Mouse (Mus musculus) stomach, embryonic 16.5 days (tissue): Measurements from ENCODE around the gene Ano6. TPM values are rescaled to one million over a fixed set of nuclear protein-coding genes. Genes with fewer than 3 reads are reported as not detected.

Experiments used
- ATAC-seq: fragments of 200-750 bp; cut with Nextera tagmentation; 2 replicates; pipeline ENCODE4 v1.8.0; 2017; ENCODE audit warnings: moderate number of reproducible peaks, moderate TSS enrichment; ENCODE audit not compliant: insufficient read depth, low FRiP score
- H3K27ac ChIP-seq: fragments of 300-500 bp; sonication (generic); 2 replicates; pipeline ENCODE4 v1.5.1; 2014; ENCODE audit warnings: low read length
- H3K27me3 ChIP-seq: fragments of 300-500 bp; sonication (generic); 2 replicates; pipeline ENCODE4 v1.6.1; 2014; ENCODE audit warnings: low read length, control low read depth, mixed read lengths; ENCODE audit not compliant: control insufficient read depth, insufficient read depth
- H3K36me3 ChIP-seq: fragments of 300-500 bp; sonication (generic); 2 replicates; pipeline ENCODE4 v1.6.1; 2014; ENCODE audit warnings: low read length; ENCODE audit not compliant: control insufficient read depth, insufficient read depth
- H3K4me1 ChIP-seq: fragments of 300-500 bp; sonication (generic); 2 replicates; pipeline ENCODE4 v1.6.1; 2014; ENCODE audit warnings: low read length, control low read depth, mixed read lengths; ENCODE audit not compliant: control insufficient read depth, insufficient read depth
- H3K4me2 ChIP-seq: fragments of 300-500 bp; sonication (generic); 2 replicates; pipeline ENCODE4 v1.6.1; 2014; ENCODE audit warnings: low read depth, low read length, mixed read lengths
- H3K4me3 ChIP-seq: fragments of 300-500 bp; sonication (generic); replicated peaks from 2 replicates; pipeline ENCODE4 v1.5.1; 2014; ENCODE audit warnings: mild to moderate bottlenecking, low read length
- H3K9ac ChIP-seq: fragments of 300-500 bp; sonication (generic); 2 replicates; pipeline ENCODE4 v1.6.1; 2014; ENCODE audit warnings: low read length
- H3K9me3 ChIP-seq: fragments of 300-500 bp; sonication (generic); replicated peaks from 2 replicates; pipeline ENCODE4 v1.6.1; 2016; ENCODE audit warnings: low read length, control low read depth; ENCODE audit not compliant: control insufficient read depth
- WGBS: fragments of 180-500 bp; shearing (Covaris S2); extraction: QIAGEN DNeasy Blood & Tissue Kit; methylation state at CpG from one replicate; pipeline ENCODE4 v1.1.7; 2014; 5-methylcytosine and 5-hydroxymethylcytosine counted together
- polyA plus RNA-seq: library from polyadenylated mRNA; unstranded; fragments of >200 nt; fragmentation: Nextera tagmentation; extraction: Ambion mirVana; gene quantifications from 2 replicates; pipeline ENCODE4 v1.2.1, GENCODE M21; 2015

Gene Ano6
- polyA plus RNA-seq, 1 experiment from 2014 or later: 41.8 TPM

DNA sequence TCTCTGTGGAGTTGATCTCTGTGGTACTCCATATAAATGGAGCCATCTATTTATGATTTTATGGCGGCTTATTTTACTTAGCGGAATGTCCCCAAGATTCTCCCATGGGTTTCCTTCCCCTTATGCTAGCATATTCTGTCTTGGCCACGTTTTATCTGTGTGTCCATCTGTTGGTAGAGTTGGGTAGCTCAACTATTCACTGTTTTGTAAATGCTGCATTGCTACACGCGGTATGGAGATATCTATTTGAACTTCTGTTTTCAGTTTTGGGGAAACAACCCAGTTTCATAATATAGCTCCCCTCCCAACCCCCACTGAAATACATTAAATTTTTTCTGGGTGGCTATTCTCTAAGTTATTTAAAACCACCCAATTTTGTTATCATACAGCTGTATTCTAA is 59.9 kb downstream of the Ano6 start:
- no peaks in the 10 kb centered on the region for H3K27me3 ChIP-seq
- 84% methylated on average over 5 of the region's 5 CpGs for WGBS
- no peaks in the 10 kb centered on the region for H3K36me3 ChIP-seq
- H3K27ac ChIP-seq: no peak overlapping the region
- peaks cover 10% of the 10 kb centered on the region for H3K4me1 ChIP-seq
- no peak overlapping the region for H3K4me3 ChIP-seq
- no peak overlapping the region for H3K4me2 ChIP-seq
- H3K9ac ChIP-seq: no peak overlapping the region
- ATAC-seq: no peak
- H3K9me3 ChIP-seq: no peaks in the 10 kb centered on the region

GRCm38 (mm10) chr15:95855051-95855844 is 64.6 kb downstream of the Ano6 start:
- Histone ChIP-seq H3K4me1 (no peaks in the 10 kb centered on the region; the same call in none of the 2 replicates), H3K36me3 (no peaks in the 10 kb centered on the region), H3K9ac (no peak overlapping the region), H3K27me3 (no peaks in the 10 kb centered on the region), H3K27ac (peak overlapping the region; percentile 40; the same call in 1 of the 2 replicates), H3K4me2 (no peak overlapping the region), H3K4me3 (no peak overlapping the region), H3K9me3 (no peaks in the 10 kb centered on the region)
- WGBS: 75% methylated on average over 13 of the region's 13 CpGs
- ATAC-seq: peak; percentile 47

- Histone ChIP-seq H3K27me3 (no peaks in the 10 kb centered on the region), H3K4me3 (no peak overlapping the region), H3K4me2 (no peak overlapping the region), H3K4me1 (no peaks in the 10 kb centered on the region; the same call in none of the 2 replicates), H3K27ac (peak overlapping the region; percentile 40; the same call in 1 of the 2 replicates), H3K36me3 (no peaks in the 10 kb centered on the region), H3K9me3 (no peaks in the 10 kb centered on the region), H3K9ac (no peak overlapping the region)
- peak; percentile 47 for ATAC-seq
- 33% methylated on average over 7 of the region's 7 CpGs for WGBS
Observed at GRCm38 (mm10) chr15:95855953-95856352, 65.3 kb downstream of the Ano6 start.

DNA sequence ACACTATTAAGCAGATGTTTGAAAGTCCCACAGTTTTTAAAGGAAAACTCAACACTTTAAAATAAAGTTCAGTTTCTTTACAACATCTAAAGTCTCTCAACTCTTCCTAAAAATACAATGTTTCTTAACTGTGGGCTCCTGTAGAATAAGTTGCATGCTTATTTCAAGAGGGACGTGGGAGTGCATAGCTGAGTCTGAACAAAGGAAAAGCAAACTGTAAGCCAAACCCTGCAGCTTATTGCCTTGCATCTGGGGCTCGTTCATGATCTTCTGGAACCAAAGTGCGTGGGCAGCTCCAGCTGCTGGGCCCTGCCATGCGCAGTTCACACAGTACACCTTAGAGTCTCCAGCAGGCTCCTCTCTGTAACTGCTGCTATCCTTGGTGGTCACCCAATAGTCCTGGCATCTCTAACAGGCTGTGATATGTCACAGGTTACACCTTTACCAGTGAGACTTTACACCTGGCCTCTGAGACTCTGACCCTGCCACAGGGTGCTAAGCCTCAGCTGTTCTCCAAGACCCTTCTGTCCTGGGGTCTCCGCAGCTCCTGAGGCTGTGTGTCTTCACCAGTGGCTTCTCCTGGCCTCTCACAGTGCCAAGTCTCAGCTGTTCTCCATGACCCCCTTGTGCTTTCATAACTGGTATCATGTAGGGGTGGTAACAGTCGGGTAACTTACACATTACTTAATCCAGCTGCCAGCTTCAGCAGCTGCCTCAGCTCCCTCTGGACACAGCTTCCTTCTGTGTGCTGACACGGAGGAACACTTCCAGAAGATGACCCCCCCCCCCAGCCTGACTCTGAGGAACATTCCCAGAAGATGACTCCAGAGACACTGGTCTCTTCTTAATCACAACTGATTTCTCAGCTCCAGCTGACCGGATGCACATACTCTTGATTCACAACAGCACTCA is 66.3 kb downstream of the Ano6 start:
- H3K9ac ChIP-seq: no peak overlapping the region
- H3K4me2 ChIP-seq: no peak overlapping the region
- 57% methylated on average over 8 of the region's 8 CpGs for WGBS
- H3K27me3 ChIP-seq: no peaks in the 10 kb centered on the region
- no peak overlapping the region for H3K27ac ChIP-seq
- no peaks in the 10 kb centered on the region for H3K9me3 ChIP-seq
- H3K36me3 ChIP-seq: no peaks in the 10 kb centered on the region
- ATAC-seq: no peak
- no peak overlapping the region for H3K4me3 ChIP-seq
- no peaks in the 10 kb centered on the region; the same call in none of the 2 replicates for H3K4me1 ChIP-seq

DNA sequence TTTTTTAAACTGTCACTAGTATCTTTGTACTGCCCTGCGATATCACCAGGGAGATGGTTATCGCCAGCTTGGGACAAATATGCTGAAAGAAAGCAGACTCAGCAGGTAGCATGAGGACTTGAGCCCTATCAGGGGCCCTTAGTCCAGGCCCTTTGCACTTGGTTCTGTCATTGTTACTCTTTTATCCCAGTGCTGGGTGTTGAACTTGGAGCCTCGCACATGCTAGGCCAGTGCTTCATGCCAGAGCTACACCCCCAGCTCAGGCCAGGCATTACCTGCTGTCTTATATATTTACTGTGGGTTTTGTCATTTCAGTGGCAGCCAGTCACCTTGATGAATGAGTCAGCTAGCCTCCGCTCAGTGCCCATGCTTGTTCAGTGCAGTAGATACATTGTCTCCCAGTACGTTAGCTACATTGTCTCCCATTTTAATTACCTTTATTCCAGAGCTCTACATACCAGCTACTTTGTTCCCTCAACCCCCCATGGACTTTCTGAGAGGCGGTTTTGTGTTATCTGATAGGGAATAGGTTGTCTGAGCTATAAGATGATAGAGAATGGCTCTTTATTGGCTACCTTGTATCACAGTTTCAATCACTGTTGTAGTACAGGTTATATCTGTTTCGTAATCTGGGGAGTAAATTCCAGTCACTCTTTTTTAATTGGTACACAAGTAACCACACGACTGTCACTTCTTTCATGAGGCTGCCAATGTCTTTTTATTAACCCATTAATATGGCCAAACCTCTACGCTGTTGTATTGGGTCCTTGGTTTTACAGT is 68.4 kb downstream of the Ano6 start:
- H3K9ac ChIP-seq: no peak overlapping the region
- WGBS: 73% methylated on average over 9 of the region's 9 CpGs
- no peak overlapping the region for H3K4me3 ChIP-seq
- no peak overlapping the region for H3K27ac ChIP-seq
- H3K36me3 ChIP-seq: no peaks in the 10 kb centered on the region
- no peaks in the 10 kb centered on the region for H3K27me3 ChIP-seq
- ATAC-seq: 0 out of 2 replicates have a peak, but pooled peaks have one; percentile 11
- no peak overlapping the region for H3K4me2 ChIP-seq
- H3K4me1 ChIP-seq: no peaks in the 10 kb centered on the region; the same call in none of the 2 replicates
- no peaks in the 10 kb centered on the region for H3K9me3 ChIP-seq

- Histone ChIP-seq H3K36me3 (no peaks in the 10 kb centered on the region), H3K27me3 (no peaks in the 10 kb centered on the region), H3K9ac (no peak overlapping the region), H3K4me3 (no peak overlapping the region), H3K9me3 (no peaks in the 10 kb centered on the region), H3K27ac (no peak overlapping the region), H3K4me1 (no peaks in the 10 kb centered on the region), H3K4me2 (no peak overlapping the region)
- no peak for ATAC-seq
- 85% methylated on average over 17 of the region's 17 CpGs for WGBS
Observed at GRCm38 (mm10) chr15:95863865-95864660, 73.4 kb downstream of the Ano6 start.

DNA sequence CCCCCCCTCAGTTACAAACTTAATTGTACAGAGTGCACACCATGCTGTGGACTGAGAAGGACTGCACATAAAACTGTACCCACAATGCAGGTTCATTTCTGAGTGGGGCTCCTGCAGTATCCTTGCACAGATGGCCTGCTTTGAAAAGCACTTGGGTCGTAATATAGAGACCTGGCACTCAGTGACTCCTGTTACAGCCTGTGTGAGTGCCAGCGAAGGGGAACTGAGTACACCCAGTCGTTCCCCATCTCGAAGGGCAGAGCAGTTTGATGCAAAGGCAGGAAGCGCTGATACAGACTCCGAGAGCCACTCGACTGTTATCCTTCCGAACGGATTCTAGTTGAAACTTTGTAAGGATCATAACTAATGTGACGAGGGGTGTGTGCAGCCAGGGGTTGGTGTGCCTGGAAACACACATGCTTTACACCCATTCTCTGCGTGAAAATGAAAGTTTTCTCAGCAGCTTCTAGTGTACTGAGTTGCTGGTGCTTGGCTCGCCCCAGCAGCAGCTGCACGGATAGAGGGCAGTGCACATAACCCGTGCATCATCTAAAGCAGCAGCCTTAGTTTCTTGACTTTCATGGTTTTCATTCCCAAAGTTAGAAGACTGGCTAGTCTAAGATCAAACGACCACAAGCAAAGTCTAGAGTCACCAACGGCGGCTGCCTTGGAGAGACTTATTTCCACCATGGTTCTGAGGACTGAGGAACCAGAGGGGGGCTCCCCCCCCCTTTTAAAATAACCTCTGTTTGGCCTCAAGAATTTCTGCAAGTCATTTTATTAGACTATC is 74.9 kb downstream of the Ano6 start:
- H3K4me1 ChIP-seq: no peaks in the 10 kb centered on the region
- no peak overlapping the region for H3K4me3 ChIP-seq
- H3K27ac ChIP-seq: no peak overlapping the region
- no peaks in the 10 kb centered on the region for H3K36me3 ChIP-seq
- no peaks in the 10 kb centered on the region for H3K27me3 ChIP-seq
- H3K4me2 ChIP-seq: no peak overlapping the region
- no peaks in the 10 kb centered on the region for H3K9me3 ChIP-seq
- 89% methylated on average over 17 of the region's 17 CpGs for WGBS
- H3K9ac ChIP-seq: no peak overlapping the region
- ATAC-seq: no peak

GRCm38 (mm10) chr15:95868172-95868571 is 77.5 kb downstream of the Ano6 start:
- ATAC-seq: no peak
- Histone ChIP-seq H3K27me3 (no peaks in the 10 kb centered on the region), H3K27ac (no peak overlapping the region), H3K4me1 (no peaks in the 10 kb centered on the region), H3K4me2 (no peak overlapping the region), H3K9ac (no peak overlapping the region), H3K36me3 (no peaks in the 10 kb centered on the region), H3K4me3 (no peak overlapping the region), H3K9me3 (no peaks in the 10 kb centered on the region)
- WGBS: 79% methylated on average over 4 of the region's 4 CpGs
